8 mouse cellular contexts compared by ENCODE assay signal in genomic region chr19:45236363-45236942, GRCm38 (mm10). TPM values are rescaled to one million over a fixed set of nuclear protein-coding genes. Genes with fewer than 3 reads are reported as not detected.
DNase-seq lines count a peak whose midpoint lies in the region; ATAC-seq and TF ChIP-seq lines count a peak whose summit lies in the region.

No protein-coding gene starts in this region.

- H3K36me3 ChIP-seq in intestine, postnatal 0 days (ENCODE audit: control insufficient read depth, insufficient read depth) = no peaks in the 10 kb centered on the region

- H3K27me3 ChIP-seq in Patski = peaks cover 95% of the 10 kb centered on the region
- peaks cover 97% of the 10 kb centered on the region for H3K27me3 ChIP-seq in intestine, postnatal 0 days (replicated peaks; ENCODE audit: control insufficient read depth, insufficient read depth, low read length)

- peak; percentile 19 for ATAC-seq in Patski
- peak; percentile 7; the same call in 1 of the 2 replicates for ATAC-seq in intestine, postnatal 0 days
- peak; percentile 60 for ATAC-seq in megakaryocyte progenitor cell, adult 5-6 weeks (replicated peaks; ENCODE audit: poor library complexity)

- no peak overlapping the region for H3K9ac ChIP-seq in intestine, postnatal 0 days (ENCODE audit: low read depth, low read length)

- CTCF ChIA-PET in Patski (lab: Charles Lee) = no interaction called here

- in situ Hi-C loops in Patski (cut with MboI; ENCODE audit: low pct_unique_long_range_greater_than_20kb) = no loop called here

- peak overlapping the region; percentile 47 for H3K4me2 ChIP-seq in intestine, postnatal 0 days (replicated peaks; ENCODE audit: low read depth)

- H3K4me1 ChIP-seq in intestine, postnatal 0 days (replicated peaks; ENCODE audit: control insufficient read depth, insufficient read depth, low read length) = no peaks in the 10 kb centered on the region

- POLR2A ChIA-PET in Patski (lab: Charles Lee) = interaction anchor here (0.7 kb wide), 1 partner anchor 26 kb away, joined by 3 read pairs; no protein-coding TSS in a partner anchor

- H3K27ac ChIP-seq in intestine, postnatal 0 days (ENCODE audit: low read depth, low read length) = no peak overlapping the region

- intact Hi-C loops in gastrocnemius, postnatal 14 days (cut with DNase I; ENCODE audit: low total_unique reads) = no loop called here

- no peak for TF ChIP-seq CTCF in Patski (IDR thresholded peaks at IDR 0.05)
- TF ChIP-seq CTCF in intestine, postnatal 0 days (IDR thresholded peaks at IDR 0.05; ENCODE audit: low read depth) = no peak

- peak overlapping the region; percentile 21 for H3K4me3 ChIP-seq in intestine, postnatal 0 days (ENCODE audit: low read depth, low read length)

- peak; percentile 54 for DNase-seq in CD4-positive, CD25-positive, alpha-beta regulatory T cell, adult 2 months (ENCODE audit: low read depth, low spot score)
- DNase-seq in Patski (ENCODE audit: low read depth, low spot score) = no peak
- DNase-seq in gastrocnemius, postnatal 14 days = peak; percentile 75
- DNase-seq in Muller cell, postnatal 12 days (ENCODE audit: inconsistent ontology term) = no peak
- DNase-seq in cerebellum, adult 9-10 months = no peak
- no peak for DNase-seq in cerebellum, adult 11 months

- WGBS in intestine, postnatal 0 days = under 1% methylated on average over 38 of the region's 39 CpGs

- H3K9me3 ChIP-seq in intestine, postnatal 0 days (ENCODE audit: control insufficient read depth) = no peaks in the 10 kb centered on the region

RNA-seq across cellular contexts. Expression of gene Lbx1, which starts 0.8 kb away (rescaled TPM):
- polyA plus RNA-seq in Patski (2021) = not detected
- total RNA-seq in gastrocnemius, postnatal 14 days (2021) = 10 to 100 TPM; 32.2 to 38.1 TPM
- not detected in 2 replicates for polyA plus RNA-seq in intestine, postnatal 0 days (2015; fragmentation: Nextera tagmentation; extraction: Ambion mirVana)
- total RNA-seq in megakaryocyte progenitor cell, adult 5-6 weeks (2015) = not detected in 2 replicates
- total RNA-seq in megakaryocyte progenitor cell, adult 5-6 weeks (2017) = not detected in 2 replicates

Comparison
In these comparisons a context has a peak if more than half of its experiments do, and no peak if none do; other contexts are left out.
1. DNase-seq: peak in CD4-positive, CD25-positive, alpha-beta regulatory T cell, adult 2 months (single experiment) and gastrocnemius, postnatal 14 days (single experiment); none in Patski (single experiment), Muller cell, postnatal 12 days (single experiment), cerebellum, adult 9-10 months (single experiment) and cerebellum, adult 11 months (single experiment).
2. ATAC-seq: peak in every context shown above with its lines; median percentile 60 in megakaryocyte progenitor cell, adult 5-6 weeks; 19 in Patski; 7 in intestine, postnatal 0 days.
3. RNA of gene Lbx1, which starts 0.8 kb away (total RNA-seq): 32.2 to 38.1 TPM in gastrocnemius, postnatal 14 days; not detected in megakaryocyte progenitor cell, adult 5-6 weeks; every median in the first group is over 10 times any median in the second.